Mouse (Mus musculus): ENCODE data around the gene Ajap1. TPM values are rescaled to one million over a fixed set of nuclear protein-coding genes. Genes with fewer than 3 reads are reported as not detected.
A peak's percentile ranks its signal among the peaks of the same experiment; 100 is the strongest.

The Ajap1 gene
- total RNA-seq (2021) = under 1 TPM; 0.26 to 0.27 TPM
- not detected in 2 replicates for polyA plus RNA-seq (2012; rRNA removed)
- long read RNA-seq, partial matches to known transcripts = 0 of 1 reads
- long read RNA-seq, other reads (novel, unspliced or antisense) = 0 of 1 reads

DNA sequence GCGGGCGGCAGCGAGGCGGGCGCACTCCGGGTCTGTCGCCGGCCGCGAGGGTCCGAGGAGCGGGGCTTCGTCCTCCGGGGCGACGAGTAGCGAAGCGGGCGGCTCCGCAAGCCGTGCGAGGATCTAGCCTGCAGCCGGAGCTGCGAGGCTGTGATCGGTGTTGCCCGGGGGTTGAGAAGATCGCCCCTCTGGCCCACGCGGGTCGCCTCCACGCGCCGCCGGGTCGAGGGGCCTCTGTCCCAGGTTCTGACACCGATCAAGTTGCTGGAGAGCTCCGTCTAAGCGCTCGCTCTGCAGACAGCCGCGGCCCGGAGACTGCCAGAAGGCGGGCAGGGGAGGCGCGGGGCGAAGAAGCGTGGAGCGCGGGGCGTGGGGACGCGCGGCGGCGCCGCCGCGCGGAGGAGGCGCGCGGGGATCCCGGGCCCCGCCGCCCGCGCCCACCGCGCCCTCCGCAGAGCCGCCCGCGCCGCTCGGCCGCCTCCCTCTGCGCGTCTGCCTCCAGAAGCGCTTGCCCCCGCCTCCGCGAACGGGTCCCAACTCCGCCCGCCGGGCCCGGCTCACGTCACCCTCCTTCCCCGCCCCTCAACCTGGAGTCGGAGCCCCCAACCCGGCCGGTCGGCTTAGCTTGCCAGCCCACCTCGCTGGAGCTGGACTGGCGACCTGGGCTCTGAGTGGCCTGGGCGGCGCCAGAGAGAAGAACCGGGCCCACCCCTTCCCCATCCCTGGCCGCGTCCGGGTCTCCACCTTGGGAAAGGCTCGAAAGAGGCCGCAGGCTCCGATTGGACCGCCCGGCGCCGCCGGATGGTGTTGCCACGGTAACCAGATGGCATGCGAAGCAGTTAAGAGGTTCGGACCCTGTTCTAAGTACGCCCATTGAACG lies at the start of gene Ajap1:
Gene Ajap1 (minus strand): TSS at position 353 of the 880 bp plus-strand sequence.
- Histone ChIP-seq H3K36me3 (ENCODE audit: control insufficient read depth, insufficient read depth, low read length) (no peaks in the 10 kb centered on the region), H3K9ac (ENCODE audit: low read depth, low read length) (no peak within 1 kb of the TSS), H3K27ac (no peak within 1 kb of the TSS), H3K27me3 (ENCODE audit: control insufficient read depth, insufficient read depth, low read length) (peaks cover 15% of the 10 kb centered on the region), H3K4me1 (ENCODE audit: control insufficient read depth, insufficient read depth, low read length) (no peaks in the 10 kb centered on the region), H3K79me2 (replicated peaks; ENCODE audit: control insufficient read depth, insufficient read depth, low read length) (no peaks in the 10 kb centered on the region), H3K4me3 (no peak within 1 kb of the TSS)
- intact Hi-C loops (cut with DNase I) = loop anchor here (5.0 kb wide), 1 partner anchor 305 kb away; no protein-coding TSS in a partner anchor
- TF ChIP-seq CTCF (IDR thresholded peaks at IDR 0.05) (no peak), POLR2A (IDR thresholded peaks at IDR 0.05; ENCODE audit: insufficient read depth, low read depth, low read length) (no peak), EP300 (IDR thresholded peaks at IDR 0.05; ENCODE audit: insufficient read depth, low read depth, low read length) (no peak)
- WGBS = 1% methylated on average over 77 of the region's 114 CpGs
- peak in 1 of 2 experiments; percentile 18 for DNase-seq

DNA sequence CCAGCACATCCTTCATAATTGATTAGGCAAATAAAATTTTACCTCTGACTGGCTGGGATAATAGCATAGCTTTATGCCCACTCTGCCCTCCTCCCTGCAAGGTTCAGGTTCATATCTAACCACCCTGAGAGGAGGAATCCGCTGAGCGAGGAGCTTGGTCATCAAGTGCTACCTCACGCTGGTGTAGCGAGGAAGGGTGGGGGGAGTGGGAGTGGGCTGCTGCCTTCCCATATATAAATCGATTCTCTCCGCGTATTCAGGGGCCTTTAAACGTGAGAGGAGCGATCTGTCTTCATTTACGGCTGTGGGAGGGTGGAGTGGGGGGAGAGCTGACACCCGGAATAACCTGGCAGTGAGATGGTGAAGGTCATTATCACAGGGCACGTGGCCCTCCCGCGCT lies 47.9 kb upstream of the Ajap1 start:
- WGBS = 71% methylated on average over 14 of the region's 14 CpGs
- no peak for DNase-seq
- intact Hi-C loops (cut with DNase I) = no loop called here
- no peaks in the 10 kb centered on the region for H3K4me1 ChIP-seq (ENCODE audit: control insufficient read depth, insufficient read depth, low read length)
- no peak for TF ChIP-seq EP300 (IDR thresholded peaks at IDR 0.05; ENCODE audit: insufficient read depth, low read depth, low read length)
- no peak for TF ChIP-seq POLR2A (IDR thresholded peaks at IDR 0.05; ENCODE audit: insufficient read depth, low read depth, low read length)
- no peak for TF ChIP-seq CTCF (IDR thresholded peaks at IDR 0.05)
- H3K9ac ChIP-seq (ENCODE audit: low read depth, low read length) = no peak overlapping the region
- H3K27ac ChIP-seq = no peak overlapping the region
- H3K27me3 ChIP-seq (ENCODE audit: control insufficient read depth, insufficient read depth, low read length) = no peaks in the 10 kb centered on the region
- H3K4me3 ChIP-seq = no peak overlapping the region
- H3K79me2 ChIP-seq (replicated peaks; ENCODE audit: control insufficient read depth, insufficient read depth, low read length) = no peaks in the 10 kb centered on the region
- H3K36me3 ChIP-seq (ENCODE audit: control insufficient read depth, insufficient read depth, low read length) = no peaks in the 10 kb centered on the region

DNA sequence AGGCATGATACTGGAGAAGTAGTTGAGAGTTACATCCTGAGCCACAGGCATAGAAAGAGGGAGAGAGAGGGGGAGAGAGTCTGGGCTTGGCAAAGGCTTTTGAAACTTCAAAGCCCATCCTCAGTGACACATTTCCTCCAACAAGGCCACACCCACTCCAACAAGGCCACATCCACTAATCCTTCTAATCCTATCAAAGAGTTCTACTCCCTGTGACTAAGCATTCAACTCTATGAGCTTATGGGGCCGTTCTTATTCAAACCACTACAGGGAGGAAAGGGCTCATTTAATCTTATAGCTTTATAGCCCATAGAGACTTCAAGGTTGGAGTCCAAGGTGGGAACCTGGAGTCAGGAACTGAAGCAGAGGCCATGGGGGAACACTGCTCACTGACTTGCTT lies 39.0 kb upstream of the Ajap1 start:
- Histone ChIP-seq H3K9ac (ENCODE audit: low read depth, low read length) (no peak overlapping the region), H3K27me3 (ENCODE audit: control insufficient read depth, insufficient read depth, low read length) (no peaks in the 10 kb centered on the region), H3K79me2 (replicated peaks; ENCODE audit: control insufficient read depth, insufficient read depth, low read length) (no peaks in the 10 kb centered on the region), H3K36me3 (ENCODE audit: control insufficient read depth, insufficient read depth, low read length) (no peaks in the 10 kb centered on the region), H3K4me1 (ENCODE audit: control insufficient read depth, insufficient read depth, low read length) (no peaks in the 10 kb centered on the region), H3K27ac (no peak overlapping the region), H3K4me3 (no peak overlapping the region)
- TF ChIP-seq EP300 (IDR thresholded peaks at IDR 0.05; ENCODE audit: insufficient read depth, low read depth, low read length) (no peak), POLR2A (IDR thresholded peaks at IDR 0.05; ENCODE audit: insufficient read depth, low read depth, low read length) (no peak), CTCF (IDR thresholded peaks at IDR 0.05) (no peak)
- intact Hi-C loops (cut with DNase I) = no loop called here
- 70% methylated on average over 1 of the region's 1 CpGs for WGBS
- DNase-seq = no peak

DNA sequence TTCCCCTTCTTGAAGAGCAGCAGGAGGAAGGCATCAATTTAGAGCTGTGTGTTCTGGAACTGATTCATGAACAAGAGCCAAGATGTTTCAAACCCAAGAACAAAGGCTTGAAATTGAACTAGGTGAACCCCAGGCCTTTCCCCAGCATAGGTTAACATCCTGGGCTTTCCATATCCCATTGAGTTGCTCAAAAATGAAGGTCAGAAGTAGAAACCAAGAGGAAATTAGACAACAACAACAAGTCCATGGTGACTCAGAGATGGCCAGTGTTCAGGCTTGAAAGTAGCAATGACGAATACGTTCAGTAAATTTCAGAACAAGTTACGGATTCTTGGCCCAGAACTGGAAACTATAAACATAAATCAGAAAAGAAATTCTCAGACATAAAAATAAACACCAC lies 37.3 kb upstream of the Ajap1 start:
- DNase-seq = no peak
- H3K27me3 ChIP-seq (ENCODE audit: control insufficient read depth, insufficient read depth, low read length) = no peaks in the 10 kb centered on the region
- no peak overlapping the region for H3K27ac ChIP-seq
- no peak overlapping the region for H3K9ac ChIP-seq (ENCODE audit: low read depth, low read length)
- no peak overlapping the region for H3K4me3 ChIP-seq
- no peaks in the 10 kb centered on the region for H3K36me3 ChIP-seq (ENCODE audit: control insufficient read depth, insufficient read depth, low read length)
- H3K79me2 ChIP-seq (replicated peaks; ENCODE audit: control insufficient read depth, insufficient read depth, low read length) = no peaks in the 10 kb centered on the region
- intact Hi-C loops (cut with DNase I) = no loop called here
- TF ChIP-seq EP300 (IDR thresholded peaks at IDR 0.05; ENCODE audit: insufficient read depth, low read depth, low read length) (no peak), CTCF (IDR thresholded peaks at IDR 0.05) (no peak), POLR2A (IDR thresholded peaks at IDR 0.05; ENCODE audit: insufficient read depth, low read depth, low read length) (no peak)
- no peaks in the 10 kb centered on the region for H3K4me1 ChIP-seq (ENCODE audit: control insufficient read depth, insufficient read depth, low read length)
- WGBS = 80% methylated on average over 3 of the region's 3 CpGs

DNA sequence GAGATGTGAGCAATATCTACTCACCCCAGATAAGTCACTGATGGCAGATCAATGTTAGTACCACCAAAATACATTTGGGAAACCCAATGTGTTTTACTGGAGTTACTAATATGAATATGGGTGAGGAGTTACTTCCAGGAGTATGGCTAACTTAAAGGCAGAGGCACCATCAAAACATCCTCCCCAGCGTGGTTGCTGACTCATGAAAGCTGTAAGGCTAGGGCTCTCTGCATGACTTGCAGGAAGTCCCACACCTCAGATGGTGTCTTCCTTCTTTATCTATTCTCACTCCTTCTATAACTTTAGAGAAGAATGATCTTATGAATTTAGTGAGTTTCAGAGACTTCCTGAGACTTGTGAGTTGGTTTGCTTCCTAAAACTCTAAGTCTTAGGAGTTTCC lies 36.7 kb upstream of the Ajap1 start:
- H3K27me3 ChIP-seq (ENCODE audit: control insufficient read depth, insufficient read depth, low read length) = no peaks in the 10 kb centered on the region
- 64% methylated on average over 1 of the region's 1 CpGs for WGBS
- H3K79me2 ChIP-seq (replicated peaks; ENCODE audit: control insufficient read depth, insufficient read depth, low read length) = no peaks in the 10 kb centered on the region
- H3K27ac ChIP-seq = no peak overlapping the region
- intact Hi-C loops (cut with DNase I) = no loop called here
- no peak overlapping the region for H3K9ac ChIP-seq (ENCODE audit: low read depth, low read length)
- H3K36me3 ChIP-seq (ENCODE audit: control insufficient read depth, insufficient read depth, low read length) = no peaks in the 10 kb centered on the region
- no peak for TF ChIP-seq POLR2A (IDR thresholded peaks at IDR 0.05; ENCODE audit: insufficient read depth, low read depth, low read length)
- no peak for TF ChIP-seq EP300 (IDR thresholded peaks at IDR 0.05; ENCODE audit: insufficient read depth, low read depth, low read length)
- no peak for TF ChIP-seq CTCF (IDR thresholded peaks at IDR 0.05)
- no peak for DNase-seq
- H3K4me1 ChIP-seq (ENCODE audit: control insufficient read depth, insufficient read depth, low read length) = no peaks in the 10 kb centered on the region
- H3K4me3 ChIP-seq = no peak overlapping the region

DNA sequence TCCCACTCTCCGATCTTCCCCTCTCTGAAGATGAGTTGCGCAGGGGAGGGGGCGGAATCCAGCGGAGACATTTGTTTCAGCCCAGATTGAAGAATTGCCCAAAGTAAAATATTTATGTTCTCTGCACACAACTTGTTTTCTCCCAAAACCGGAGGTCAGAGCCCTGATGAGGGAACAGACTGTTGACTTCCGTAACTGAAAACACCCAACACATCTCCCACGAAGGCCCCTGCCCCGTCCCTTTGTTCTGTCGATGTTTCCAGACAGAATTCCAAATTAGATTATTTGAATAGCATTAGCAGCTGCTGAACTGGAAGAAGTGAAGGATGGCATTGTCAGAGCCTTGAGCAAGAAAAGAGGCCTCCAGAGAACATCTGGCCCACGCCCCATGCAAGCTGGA lies 33.2 kb upstream of the Ajap1 start:
- no peak overlapping the region for H3K4me3 ChIP-seq
- intact Hi-C loops (cut with DNase I) = no loop called here
- H3K9ac ChIP-seq (ENCODE audit: low read depth, low read length) = no peak overlapping the region
- H3K36me3 ChIP-seq (ENCODE audit: control insufficient read depth, insufficient read depth, low read length) = no peaks in the 10 kb centered on the region
- 79% methylated on average over 10 of the region's 10 CpGs for WGBS
- no peaks in the 10 kb centered on the region for H3K27me3 ChIP-seq (ENCODE audit: control insufficient read depth, insufficient read depth, low read length)
- TF ChIP-seq POLR2A (IDR thresholded peaks at IDR 0.05; ENCODE audit: insufficient read depth, low read depth, low read length) (no peak), EP300 (IDR thresholded peaks at IDR 0.05; ENCODE audit: insufficient read depth, low read depth, low read length) (no peak), CTCF (IDR thresholded peaks at IDR 0.05) (no peak)
- DNase-seq = no peak
- H3K79me2 ChIP-seq (replicated peaks; ENCODE audit: control insufficient read depth, insufficient read depth, low read length) = no peaks in the 10 kb centered on the region
- no peak overlapping the region for H3K27ac ChIP-seq
- H3K4me1 ChIP-seq (ENCODE audit: control insufficient read depth, insufficient read depth, low read length) = no peaks in the 10 kb centered on the region
